Mouse (Mus musculus): ENCODE measurements at regions not wholly inside any gene's neighbourhood (a gene's known extent, or its start where the extent isn't known, plus 50 kb on each side); places are given as distances from the start of the nearest gene placed in this dataset.

DNA sequence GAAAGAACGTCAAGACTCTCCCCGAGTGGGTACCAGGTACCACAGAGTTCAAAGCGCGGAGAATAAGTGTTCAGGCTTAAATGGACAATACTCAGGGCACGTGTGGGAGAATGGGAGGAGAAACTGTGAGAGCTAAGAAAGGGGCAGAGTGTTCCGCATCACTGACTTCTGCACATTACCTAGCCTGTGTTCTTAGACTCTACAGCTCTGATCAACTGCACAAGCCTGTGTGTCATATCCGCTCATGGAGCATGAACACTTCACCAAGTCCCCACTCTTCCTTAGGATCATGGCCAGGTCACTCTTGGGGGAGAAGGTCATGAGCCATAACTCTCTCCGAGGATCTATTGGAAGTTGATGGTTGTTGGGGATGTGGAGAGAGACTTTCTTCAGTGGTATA is 383.4 kb downstream of the Sox2 start:
- TF ChIP-seq CTCF (IDR thresholded peaks at IDR 0.05; ENCODE audit: extremely low read depth, insufficient read length, insufficient replicate concordance, low read depth, low read length) (no peak), POLR2A (IDR thresholded peaks at IDR 0.05; ENCODE audit: low read depth, low read length) (no peak)
